Mouse (Mus musculus): ENCODE data around the gene Slc35b2. TPM values are rescaled to one million over a fixed set of nuclear protein-coding genes. Genes with fewer than 3 reads are reported as not detected.

The Slc35b2 gene
- polyA plus RNA-seq, 1 experiment from 2014 or later = 142 TPM

DNA sequence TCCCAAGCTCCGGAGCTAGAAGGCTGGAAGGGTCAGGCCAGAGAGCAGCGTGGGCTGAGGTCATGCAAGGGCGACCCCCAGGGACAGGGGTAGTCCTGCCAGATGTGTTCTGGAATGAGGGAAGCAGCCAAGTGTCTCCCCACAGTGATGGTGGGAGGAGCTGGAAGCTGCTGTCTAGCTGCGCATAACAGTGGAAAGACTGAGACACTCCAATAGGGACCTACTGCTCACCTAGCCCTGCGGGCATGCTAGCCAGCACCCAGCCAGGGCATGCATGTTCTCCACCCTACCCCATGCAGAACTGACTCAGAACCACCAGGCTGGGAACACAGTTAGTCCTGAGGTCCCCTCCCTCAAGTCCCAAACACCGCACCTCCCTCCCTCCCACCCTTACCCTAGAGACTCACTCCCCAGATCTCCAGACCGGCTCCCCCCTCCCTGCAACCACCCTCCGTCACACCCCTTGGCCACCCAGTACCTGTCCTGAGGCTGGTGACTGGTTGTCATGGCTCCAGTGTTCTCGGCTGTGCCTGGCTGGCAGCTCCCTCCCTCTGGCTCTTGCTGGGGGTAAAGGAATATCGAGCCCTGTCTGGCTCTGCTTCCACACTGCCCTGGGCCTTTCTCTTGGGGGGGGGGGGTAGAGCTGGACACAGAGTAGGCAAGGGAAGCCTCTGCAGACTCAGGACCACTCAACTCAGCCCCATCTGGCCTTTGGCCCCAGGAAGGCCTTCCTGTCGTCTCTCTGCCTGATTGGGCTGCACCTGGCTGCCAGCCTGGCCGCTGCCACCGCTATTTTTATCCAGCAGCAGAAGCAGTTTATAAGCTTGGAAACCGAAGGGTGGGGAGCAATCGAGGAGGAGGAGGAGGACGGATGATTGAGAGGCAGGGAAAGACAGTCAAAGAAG lies 28.3 kb downstream of the Slc35b2 start:
- peak overlapping the region; percentile 49 for H3K27ac ChIP-seq
- no peak for ATAC-seq (replicated peaks; ENCODE audit: low FRiP score)
- 0 out of 2 replicates have a peak overlapping the region, but pooled peaks have one; percentile 6 for H3K4me3 ChIP-seq (replicated peaks)
- peaks cover 66% of the 10 kb centered on the region for H3K4me1 ChIP-seq
- 46% methylated on average over 16 of the region's 16 CpGs for WGBS
- H3K9ac ChIP-seq = 0 out of 2 replicates have a peak overlapping the region, but pooled peaks have one; percentile 21
- H3K36me3 ChIP-seq = peaks cover 28% of the 10 kb centered on the region
- no peaks in the 10 kb centered on the region for H3K27me3 ChIP-seq
- H3K9me3 ChIP-seq (replicated peaks) = no peaks in the 10 kb centered on the region
- H3K4me2 ChIP-seq = peak overlapping the region; percentile 99

- no peak for ATAC-seq (replicated peaks; ENCODE audit: low FRiP score)
- H3K9me3 ChIP-seq (replicated peaks) = no peaks in the 10 kb centered on the region
- peak overlapping the region; percentile 49 for H3K27ac ChIP-seq
- no peaks in the 10 kb centered on the region for H3K27me3 ChIP-seq
- WGBS = 50% methylated on average over 8 of the region's 8 CpGs
- peak overlapping the region; percentile 99 for H3K4me2 ChIP-seq
- peaks cover 20% of the 10 kb centered on the region for H3K36me3 ChIP-seq
- H3K4me1 ChIP-seq = peaks cover 70% of the 10 kb centered on the region
- H3K9ac ChIP-seq = peak overlapping the region; percentile 21
- 0 out of 2 replicates have a peak overlapping the region, but pooled peaks have one; percentile 6 for H3K4me3 ChIP-seq (replicated peaks)
Measured at GRCm38 (mm10) chr17:45592606-45593431, 29.1 kb downstream of the Slc35b2 start.

- 0 out of 2 replicates have a peak overlapping the region, but pooled peaks have one; percentile 21 for H3K9ac ChIP-seq
- peaks cover 14% of the 10 kb centered on the region for H3K36me3 ChIP-seq
- 34% methylated on average over 8 of the region's 8 CpGs for WGBS
- ATAC-seq (replicated peaks; ENCODE audit: low FRiP score) = no peak
- no peaks in the 10 kb centered on the region for H3K9me3 ChIP-seq (replicated peaks)
- peaks cover 70% of the 10 kb centered on the region for H3K4me1 ChIP-seq
- no peaks in the 10 kb centered on the region for H3K27me3 ChIP-seq
- peak overlapping the region; percentile 49; the same call in 1 of the 2 replicates for H3K27ac ChIP-seq
- 0 out of 2 replicates have a peak overlapping the region, but pooled peaks have one; percentile 6 for H3K4me3 ChIP-seq (replicated peaks)
- peak overlapping the region; percentile 99 for H3K4me2 ChIP-seq
Measured at GRCm38 (mm10) chr17:45593479-45593878, 29.8 kb downstream of the Slc35b2 start.

DNA sequence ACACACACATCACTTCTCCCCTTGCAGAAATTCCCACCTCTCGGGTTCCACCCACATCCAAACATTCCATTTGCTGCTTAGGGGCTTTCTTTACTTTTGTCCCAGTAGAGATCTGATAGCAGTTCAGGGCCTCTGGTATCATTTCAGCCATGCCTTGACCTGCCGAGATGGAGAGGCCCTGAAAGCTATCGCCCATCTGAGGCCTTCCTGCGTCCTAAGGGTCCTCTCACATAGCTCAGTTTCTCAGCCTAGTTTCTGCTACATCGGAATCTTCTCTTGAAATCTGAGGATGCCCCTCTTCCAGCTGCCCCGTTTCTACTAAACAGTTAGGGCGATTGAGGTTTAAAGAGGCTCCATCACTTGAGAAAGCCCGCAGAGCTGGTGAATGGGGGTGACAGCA lies 30.5 kb downstream of the Slc35b2 start:
- H3K9me3 ChIP-seq (replicated peaks) = no peaks in the 10 kb centered on the region
- ATAC-seq (replicated peaks; ENCODE audit: low FRiP score) = no peak
- peaks cover 7% of the 10 kb centered on the region for H3K36me3 ChIP-seq
- peak overlapping the region; percentile 99 for H3K4me2 ChIP-seq
- H3K27ac ChIP-seq = no peak overlapping the region
- H3K9ac ChIP-seq = no peak overlapping the region
- peak overlapping the region; percentile 69 for H3K4me3 ChIP-seq (replicated peaks)
- H3K27me3 ChIP-seq = no peaks in the 10 kb centered on the region
- 38% methylated on average over 8 of the region's 8 CpGs for WGBS
- peaks cover 74% of the 10 kb centered on the region for H3K4me1 ChIP-seq

GRCm38 (mm10) chr17:45594881-45595735 lies 31.4 kb downstream of the Slc35b2 start:
- peak overlapping the region; percentile 48; the same call in 1 of the 2 replicates for H3K27ac ChIP-seq
- H3K9me3 ChIP-seq (replicated peaks) = no peaks in the 10 kb centered on the region
- peaks cover 83% of the 10 kb centered on the region for H3K4me1 ChIP-seq
- peak overlapping the region; percentile 78 for H3K9ac ChIP-seq
- under 1% methylated on average over 57 of the region's 58 CpGs for WGBS
- peak; percentile 83 for ATAC-seq (replicated peaks; ENCODE audit: low FRiP score)
- H3K4me3 ChIP-seq (replicated peaks) = peak overlapping the region; percentile 69
- H3K36me3 ChIP-seq = no peaks in the 10 kb centered on the region
- H3K4me2 ChIP-seq = peak overlapping the region; percentile 99
- peaks cover 2% of the 10 kb centered on the region for H3K27me3 ChIP-seq

GRCm38 (mm10) chr17:45595736-45596390 lies 32.2 kb downstream of the Slc35b2 start:
- Histone ChIP-seq H3K4me3 (replicated peaks) (peak overlapping the region; percentile 69), H3K27ac (peak overlapping the region; percentile 48), H3K4me2 (peak overlapping the region; percentile 99), H3K9me3 (replicated peaks) (no peaks in the 10 kb centered on the region), H3K36me3 (no peaks in the 10 kb centered on the region), H3K9ac (peak overlapping the region; percentile 78), H3K4me1 (peaks cover 80% of the 10 kb centered on the region), H3K27me3 (peaks cover 9% of the 10 kb centered on the region)
- 3% methylated on average over 23 of the region's 23 CpGs for WGBS
- ATAC-seq (replicated peaks; ENCODE audit: low FRiP score) = no peak; the same call in 1 of the 2 replicates

GRCm38 (mm10) chr17:45596631-45597396 lies 33.1 kb downstream of the Slc35b2 start:
- no peak overlapping the region for H3K4me3 ChIP-seq (replicated peaks)
- WGBS = 34% methylated on average over 11 of the region's 11 CpGs
- peaks cover 18% of the 10 kb centered on the region for H3K27me3 ChIP-seq
- ATAC-seq (replicated peaks; ENCODE audit: low FRiP score) = 0 out of 2 replicates have a peak, but pooled peaks have one; percentile 31
- H3K9ac ChIP-seq = no peak overlapping the region
- H3K4me1 ChIP-seq = peaks cover 78% of the 10 kb centered on the region
- H3K4me2 ChIP-seq = no peak overlapping the region
- 0 out of 2 replicates have a peak overlapping the region, but pooled peaks have one; percentile 16 for H3K27ac ChIP-seq
- H3K36me3 ChIP-seq = no peaks in the 10 kb centered on the region
- no peaks in the 10 kb centered on the region for H3K9me3 ChIP-seq (replicated peaks)

- no peak for ATAC-seq (replicated peaks; ENCODE audit: low FRiP score)
- peaks cover 24% of the 10 kb centered on the region for H3K27me3 ChIP-seq
- no peak overlapping the region for H3K4me3 ChIP-seq (replicated peaks)
- no peaks in the 10 kb centered on the region for H3K36me3 ChIP-seq
- no peak overlapping the region for H3K9ac ChIP-seq
- H3K27ac ChIP-seq = no peak overlapping the region
- H3K4me1 ChIP-seq = peaks cover 73% of the 10 kb centered on the region
- 28% methylated on average over 3 of the region's 3 CpGs for WGBS
- H3K4me2 ChIP-seq = no peak overlapping the region
- no peaks in the 10 kb centered on the region for H3K9me3 ChIP-seq (replicated peaks)
Measured at GRCm38 (mm10) chr17:45597787-45598186, 34.1 kb downstream of the Slc35b2 start.

DNA sequence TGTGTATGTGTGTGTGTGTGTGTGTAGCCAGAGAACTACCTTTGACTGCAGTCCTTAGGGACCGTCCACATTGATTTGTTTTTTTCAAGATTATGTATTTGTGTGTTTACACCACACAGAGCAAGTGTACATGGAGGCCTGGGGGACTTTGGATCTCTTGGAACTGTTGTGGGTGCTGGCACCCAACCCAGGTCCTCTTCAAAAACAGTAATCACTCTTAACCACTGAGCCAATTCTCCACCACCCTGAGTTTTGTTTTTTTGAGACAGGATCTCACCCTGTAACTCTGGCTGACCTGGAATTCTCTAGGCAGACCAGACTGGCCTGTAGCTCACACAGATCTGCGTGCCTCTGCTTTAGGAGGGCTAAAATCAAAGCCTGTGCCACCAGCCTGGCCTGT lies 34.7 kb downstream of the Slc35b2 start:
- H3K27me3 ChIP-seq = peaks cover 24% of the 10 kb centered on the region
- no peak overlapping the region for H3K9ac ChIP-seq
- 0 out of 2 replicates have a peak overlapping the region, but pooled peaks have one; percentile 83 for H3K4me2 ChIP-seq
- no peaks in the 10 kb centered on the region for H3K36me3 ChIP-seq
- H3K27ac ChIP-seq = peak overlapping the region; percentile 22; the same call in 1 of the 2 replicates
- no peak for ATAC-seq (replicated peaks; ENCODE audit: low FRiP score)
- H3K4me1 ChIP-seq = peaks cover 67% of the 10 kb centered on the region
- no peaks in the 10 kb centered on the region for H3K9me3 ChIP-seq (replicated peaks)
- 88% methylated on average over 2 of the region's 2 CpGs for WGBS
- no peak overlapping the region for H3K4me3 ChIP-seq (replicated peaks)

DNA sequence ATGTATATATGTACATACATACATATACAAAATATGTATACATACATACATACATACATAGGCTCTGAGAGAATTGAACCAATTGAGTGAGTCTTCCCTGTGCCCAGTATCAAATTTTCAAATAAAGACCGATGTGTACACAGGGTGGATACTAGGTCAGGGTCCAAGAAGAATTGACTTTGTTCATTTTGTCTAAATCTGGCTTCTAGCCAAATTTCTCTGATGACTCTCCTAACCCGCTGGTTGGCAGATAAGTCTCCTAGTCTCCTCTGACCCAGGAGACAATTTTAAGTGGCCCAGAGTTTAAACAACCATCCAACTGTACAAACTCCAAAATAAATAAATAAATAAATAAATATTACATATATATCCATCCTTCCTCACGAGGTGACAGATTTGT lies 35.2 kb downstream of the Slc35b2 start:
- no peaks in the 10 kb centered on the region for H3K9me3 ChIP-seq (replicated peaks)
- no peak for ATAC-seq (replicated peaks; ENCODE audit: low FRiP score)
- H3K9ac ChIP-seq = no peak overlapping the region; the same call in 1 of the 2 replicates
- H3K4me1 ChIP-seq = peaks cover 62% of the 10 kb centered on the region
- H3K27ac ChIP-seq = peak overlapping the region; percentile 58; the same call in 1 of the 2 replicates
- peak overlapping the region; percentile 83 for H3K4me2 ChIP-seq
- peaks cover 24% of the 10 kb centered on the region for H3K27me3 ChIP-seq
- H3K36me3 ChIP-seq = no peaks in the 10 kb centered on the region
- peak overlapping the region; percentile 45 for H3K4me3 ChIP-seq (replicated peaks)
- 52% methylated on average over 3 of the region's 3 CpGs for WGBS
